Mouse (Mus musculus) thymus, adult 2 months (tissue): ENCODE results near the gene Sec14l1.

ENCODE experiments used
- CTCF ChIP-seq: fragments of 200-500 bp; IDR thresholded peaks from 2 replicates; pipeline ENCODE4 v1.5.1; 2012; ENCODE audit warnings: mild to moderate bottlenecking, control low read depth, low read length, moderate library complexity, borderline replicate concordance; ENCODE audit not compliant: control insufficient read depth, poor library complexity, insufficient read depth; ENCODE audit errors: extremely low read depth
- POLR2A ChIP-seq: fragments of 200-500 bp; IDR thresholded peaks from 2 replicates; pipeline ENCODE4 v1.6.1; 2012; ENCODE audit warnings: mild to moderate bottlenecking, low read length, control low read depth, moderate library complexity; ENCODE audit not compliant: control insufficient read depth, poor library complexity, insufficient read depth; ENCODE audit errors: extremely low read depth

- TF ChIP-seq CTCF = no peak
- no peak for TF ChIP-seq POLR2A
Measured at GRCm38 (mm10) chr11:117073426-117073825, 41.5 kb upstream of the Sec14l1 start.
